Mouse (Mus musculus) liver, embryonic 14.5 days (tissue): ENCODE results near the gene Cd109.

Experiments
- CTCF ChIP-seq: IDR thresholded peaks from 2 replicates; pipeline ENCODE4 v1.5.1; 2016; ENCODE audit warnings: antibody characterized with exemption, low read depth, control low read depth
- EP300 ChIP-seq: IDR thresholded peaks from 2 replicates; pipeline ENCODE4 v1.6.1; 2016; ENCODE audit warnings: antibody characterized with exemption, low read depth

DNA sequence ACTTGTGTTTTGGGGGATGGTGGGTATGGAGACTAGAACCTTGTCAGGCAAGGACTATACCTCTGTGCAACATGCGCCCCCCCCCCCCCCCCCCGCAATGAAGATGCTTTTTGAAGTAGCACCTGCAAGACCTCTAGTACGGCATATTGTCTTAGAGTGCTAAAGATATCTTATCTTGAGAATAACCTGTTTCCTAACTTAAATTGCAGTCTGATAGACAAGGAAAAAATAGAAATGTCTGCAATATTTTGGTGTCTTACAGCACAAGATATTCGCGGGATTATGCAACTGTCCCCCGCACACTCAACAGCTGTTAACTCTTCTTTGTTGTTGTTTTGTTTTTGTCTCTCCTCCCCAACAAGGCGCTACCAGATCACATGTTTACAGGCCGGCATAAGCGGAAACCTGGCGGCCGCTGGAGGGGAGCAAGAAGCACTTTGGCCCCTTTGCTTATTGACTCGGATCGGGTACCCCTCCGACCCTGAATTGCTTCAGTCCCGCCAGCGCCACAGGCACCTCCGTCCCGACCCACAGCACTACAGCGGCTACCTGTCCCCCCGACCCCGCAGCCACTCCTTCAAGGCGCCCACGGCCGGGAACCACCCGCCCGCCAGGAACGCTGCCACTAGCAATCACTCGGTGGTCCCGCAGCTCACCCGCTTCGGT is 28.0 kb upstream of the Cd109 start:
- TF ChIP-seq EP300 (no peak), CTCF (no peak)
